Mouse (Mus musculus): ENCODE results near the gene Btbd16. TPM values are rescaled to one million over a fixed set of nuclear protein-coding genes. Genes with fewer than 3 reads are reported as not detected.
A peak's percentile ranks its signal among the peaks of the same experiment; 100 is the strongest.

Gene Btbd16
- polyA plus RNA-seq, 1 experiment from 2014 or later, result 0.08 TPM

DNA sequence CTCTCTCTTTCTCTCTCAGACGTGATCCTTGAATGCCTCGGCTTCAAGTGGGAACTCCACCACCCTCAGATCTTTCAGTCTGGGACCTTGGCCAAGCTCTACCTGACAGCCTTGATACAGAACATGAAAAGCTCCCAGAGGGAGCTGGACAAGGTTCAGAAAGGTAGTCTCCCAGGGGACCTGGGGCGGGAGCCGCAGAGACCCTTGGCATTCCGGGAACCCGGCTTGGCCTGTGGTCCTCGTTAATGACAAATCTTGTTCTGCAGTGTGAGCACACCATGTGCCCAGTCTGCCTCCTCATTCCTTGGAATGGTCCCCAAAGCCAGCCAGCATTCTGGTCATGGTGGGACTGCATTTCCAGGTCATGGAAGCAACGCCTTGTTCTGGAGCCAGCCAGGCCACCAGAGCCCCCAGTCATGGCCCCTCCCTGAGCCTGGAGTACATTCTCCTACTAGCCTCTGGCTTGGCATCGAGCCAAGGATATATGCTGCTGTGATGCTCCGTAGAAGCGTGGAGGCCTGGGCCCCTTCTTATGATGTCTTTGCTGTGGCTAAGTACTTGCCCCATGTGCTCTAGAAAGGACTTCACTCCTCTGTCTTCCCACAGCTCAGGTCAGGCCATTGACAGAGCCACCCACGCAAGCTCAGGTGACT lies 12.2 kb downstream of the Btbd16 start:
- H3K9ac ChIP-seq (ENCODE audit: low read length), result no peak overlapping the region
- no peaks in the 10 kb centered on the region for H3K36me3 ChIP-seq (ENCODE audit: control insufficient read depth, insufficient read depth)
- H3K4me2 ChIP-seq (ENCODE audit: low read depth, low read length), result no peak overlapping the region
- peak; percentile 28; the same call in 1 of the 2 replicates for ATAC-seq (replicated peaks; ENCODE audit: extremely low read depth, insufficient read depth, low FRiP score)
- no peak overlapping the region for H3K27ac ChIP-seq (ENCODE audit: low read length)
- H3K9me3 ChIP-seq (replicated peaks; ENCODE audit: control insufficient read depth, low read length), result no peaks in the 10 kb centered on the region
- no peaks in the 10 kb centered on the region; the same call in 1 of the 2 replicates for H3K27me3 ChIP-seq (ENCODE audit: control insufficient read depth, insufficient read depth, low read length)
- peaks cover 15% of the 10 kb centered on the region for H3K4me1 ChIP-seq (ENCODE audit: control insufficient read depth, insufficient read depth, low read length)
- H3K4me3 ChIP-seq (ENCODE audit: low read length), result no peak overlapping the region
- WGBS, result 37% methylated on average over 12 of the region's 12 CpGs

DNA sequence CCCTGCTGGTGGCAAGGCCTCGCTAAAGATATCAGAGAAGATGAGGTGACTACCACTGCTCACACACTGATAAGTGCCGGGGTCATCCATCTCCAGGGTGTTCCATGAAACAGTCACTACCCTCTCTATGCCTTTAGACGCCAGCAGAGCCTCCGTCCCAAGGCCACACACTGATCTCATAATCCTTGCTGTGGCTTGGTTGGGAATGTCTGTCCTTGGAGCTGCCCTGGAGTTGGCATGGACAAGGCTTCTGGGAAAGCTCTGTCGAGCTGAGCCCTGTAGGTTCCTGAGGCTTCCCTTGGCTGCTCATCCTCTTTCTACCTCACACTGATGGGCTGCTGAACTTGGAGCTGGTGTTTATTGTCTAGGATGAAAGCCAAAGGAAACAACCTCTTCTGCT lies 12.8 kb downstream of the Btbd16 start:
- Histone ChIP-seq H3K4me3 (ENCODE audit: low read length) (no peak overlapping the region), H3K27ac (ENCODE audit: low read length) (no peak overlapping the region), H3K9ac (ENCODE audit: low read length) (no peak overlapping the region), H3K4me1 (ENCODE audit: control insufficient read depth, insufficient read depth, low read length) (peaks cover 9% of the 10 kb centered on the region), H3K9me3 (replicated peaks; ENCODE audit: control insufficient read depth, low read length) (no peaks in the 10 kb centered on the region), H3K4me2 (ENCODE audit: low read depth, low read length) (no peak overlapping the region), H3K27me3 (ENCODE audit: control insufficient read depth, insufficient read depth, low read length) (no peaks in the 10 kb centered on the region; the same call in 1 of the 2 replicates), H3K36me3 (ENCODE audit: control insufficient read depth, insufficient read depth) (no peaks in the 10 kb centered on the region)
- 0 out of 2 replicates have a peak, but pooled peaks have one; percentile 15 for ATAC-seq (replicated peaks; ENCODE audit: extremely low read depth, insufficient read depth, low FRiP score)
- WGBS, result 48% methylated on average over 5 of the region's 5 CpGs

DNA sequence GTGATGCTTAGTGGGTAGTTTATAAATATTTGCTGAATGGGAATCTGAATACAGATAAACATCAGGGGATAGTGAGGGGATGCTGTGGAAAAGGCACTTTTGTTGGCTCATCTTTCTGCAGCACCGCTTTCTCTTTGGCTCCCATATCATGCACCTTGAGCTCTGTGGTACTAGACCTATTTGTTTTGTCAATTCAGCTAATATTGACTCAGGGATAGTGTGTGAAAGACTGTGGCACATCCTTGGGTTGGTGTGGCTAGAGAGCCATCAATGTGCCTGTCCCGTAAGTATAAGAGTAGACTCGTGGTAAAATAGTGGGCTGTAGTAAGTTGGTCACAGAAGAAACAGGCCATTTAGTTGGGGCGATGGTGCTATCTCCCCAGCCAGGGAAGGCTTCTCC lies 13.7 kb downstream of the Btbd16 start:
- no peak overlapping the region for H3K9ac ChIP-seq (ENCODE audit: low read length)
- H3K4me3 ChIP-seq (ENCODE audit: low read length), result no peak overlapping the region
- H3K27ac ChIP-seq (ENCODE audit: low read length), result no peak overlapping the region
- H3K4me2 ChIP-seq (ENCODE audit: low read depth, low read length), result no peak overlapping the region
- no peak for ATAC-seq (replicated peaks; ENCODE audit: extremely low read depth, insufficient read depth, low FRiP score)
- no peaks in the 10 kb centered on the region for H3K9me3 ChIP-seq (replicated peaks; ENCODE audit: control insufficient read depth, low read length)
- H3K36me3 ChIP-seq (ENCODE audit: control insufficient read depth, insufficient read depth), result no peaks in the 10 kb centered on the region
- no peaks in the 10 kb centered on the region; the same call in 1 of the 2 replicates for H3K27me3 ChIP-seq (ENCODE audit: control insufficient read depth, insufficient read depth, low read length)
- WGBS, result 92% methylated on average over 4 of the region's 4 CpGs
- peaks cover 9% of the 10 kb centered on the region for H3K4me1 ChIP-seq (ENCODE audit: control insufficient read depth, insufficient read depth, low read length)

DNA sequence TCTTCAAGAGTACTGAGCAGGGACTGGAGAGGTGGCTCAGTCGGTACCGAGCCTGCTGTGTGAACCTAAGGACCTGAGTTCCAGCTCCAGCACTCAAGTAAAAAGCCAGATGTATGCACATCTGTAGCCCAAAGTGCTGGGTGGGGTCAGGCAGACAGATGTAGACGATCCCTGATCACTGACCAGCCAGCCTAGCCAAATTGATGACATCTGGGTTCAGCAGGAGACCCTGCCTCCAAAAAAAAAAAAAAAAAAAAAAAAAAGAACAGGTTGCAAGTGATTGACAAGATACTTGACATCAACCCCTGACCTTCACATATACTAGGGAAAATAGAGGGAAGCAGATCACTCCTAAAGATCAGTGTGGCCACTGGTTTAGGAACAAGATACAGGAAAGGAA lies 15.1 kb downstream of the Btbd16 start:
- H3K36me3 ChIP-seq (ENCODE audit: control insufficient read depth, insufficient read depth), result no peaks in the 10 kb centered on the region
- no peak overlapping the region for H3K4me3 ChIP-seq (ENCODE audit: low read length)
- no peak overlapping the region for H3K27ac ChIP-seq (ENCODE audit: low read length)
- H3K9ac ChIP-seq (ENCODE audit: low read length), result no peak overlapping the region
- no peak for ATAC-seq (replicated peaks; ENCODE audit: extremely low read depth, insufficient read depth, low FRiP score)
- WGBS, result 89% methylated on average over 3 of the region's 3 CpGs
- no peaks in the 10 kb centered on the region for H3K27me3 ChIP-seq (ENCODE audit: control insufficient read depth, insufficient read depth, low read length)
- peaks cover 9% of the 10 kb centered on the region for H3K4me1 ChIP-seq (ENCODE audit: control insufficient read depth, insufficient read depth, low read length)
- H3K9me3 ChIP-seq (replicated peaks; ENCODE audit: control insufficient read depth, low read length), result no peaks in the 10 kb centered on the region
- no peak overlapping the region for H3K4me2 ChIP-seq (ENCODE audit: low read depth, low read length)

DNA sequence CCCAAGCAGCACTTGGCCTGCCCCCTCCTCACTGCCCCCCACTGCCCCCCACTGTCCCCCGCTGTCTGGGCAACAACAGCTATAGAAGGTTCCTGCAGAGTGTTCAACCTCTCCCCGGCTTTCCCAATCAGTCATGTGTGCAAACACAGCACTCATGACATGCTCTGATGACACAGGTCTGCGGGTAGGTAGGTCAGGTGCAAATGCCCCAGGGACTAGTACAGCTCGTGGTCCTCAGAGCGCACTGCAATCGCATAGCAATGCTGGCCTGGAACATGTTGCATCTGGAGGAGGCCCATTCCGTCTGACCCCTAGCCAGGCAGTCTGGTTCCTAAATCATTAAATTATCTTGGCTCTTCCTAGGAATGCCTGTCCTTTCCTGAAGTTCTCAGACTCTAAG lies 15.6 kb downstream of the Btbd16 start:
- Histone ChIP-seq H3K4me3 (ENCODE audit: low read length) (no peak overlapping the region), H3K4me2 (ENCODE audit: low read depth, low read length) (no peak overlapping the region), H3K27ac (ENCODE audit: low read length) (no peak overlapping the region), H3K27me3 (ENCODE audit: control insufficient read depth, insufficient read depth, low read length) (no peaks in the 10 kb centered on the region), H3K36me3 (ENCODE audit: control insufficient read depth, insufficient read depth) (no peaks in the 10 kb centered on the region), H3K4me1 (ENCODE audit: control insufficient read depth, insufficient read depth, low read length) (peaks cover 9% of the 10 kb centered on the region), H3K9ac (ENCODE audit: low read length) (no peak overlapping the region), H3K9me3 (replicated peaks; ENCODE audit: control insufficient read depth, low read length) (no peaks in the 10 kb centered on the region)
- no peak for ATAC-seq (replicated peaks; ENCODE audit: extremely low read depth, insufficient read depth, low FRiP score)
- 90% methylated on average over 7 of the region's 7 CpGs for WGBS

DNA sequence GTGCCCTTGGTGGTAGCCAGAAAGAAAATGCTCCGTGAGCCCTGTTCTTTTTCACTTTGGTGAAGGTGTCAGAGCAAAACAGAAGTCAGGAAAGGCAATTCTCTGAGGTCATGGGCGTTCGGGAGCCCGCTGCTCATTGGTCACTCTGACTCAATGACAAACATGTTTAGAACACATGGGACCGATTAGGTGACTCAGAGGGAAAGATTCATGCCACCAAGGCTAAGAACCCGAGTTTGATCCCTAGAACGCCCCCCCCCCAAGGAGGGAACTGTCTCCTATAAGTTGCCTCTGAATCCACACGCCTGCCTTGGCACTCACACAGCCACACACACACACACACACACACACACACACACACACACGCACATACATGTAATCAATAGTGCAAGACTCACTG lies 19.8 kb downstream of the Btbd16 start:
- Histone ChIP-seq H3K27me3 (ENCODE audit: control insufficient read depth, insufficient read depth, low read length) (no peaks in the 10 kb centered on the region), H3K9me3 (replicated peaks; ENCODE audit: control insufficient read depth, low read length) (no peaks in the 10 kb centered on the region), H3K4me3 (ENCODE audit: low read length) (no peak overlapping the region), H3K9ac (ENCODE audit: low read length) (no peak overlapping the region), H3K36me3 (ENCODE audit: control insufficient read depth, insufficient read depth) (no peaks in the 10 kb centered on the region), H3K4me2 (ENCODE audit: low read depth, low read length) (no peak overlapping the region), H3K4me1 (ENCODE audit: control insufficient read depth, insufficient read depth, low read length) (no peaks in the 10 kb centered on the region; the same call in 1 of the 2 replicates), H3K27ac (ENCODE audit: low read length) (no peak overlapping the region)
- no peak for ATAC-seq (replicated peaks; ENCODE audit: extremely low read depth, insufficient read depth, low FRiP score)
- WGBS, result 69% methylated on average over 9 of the region's 9 CpGs

DNA sequence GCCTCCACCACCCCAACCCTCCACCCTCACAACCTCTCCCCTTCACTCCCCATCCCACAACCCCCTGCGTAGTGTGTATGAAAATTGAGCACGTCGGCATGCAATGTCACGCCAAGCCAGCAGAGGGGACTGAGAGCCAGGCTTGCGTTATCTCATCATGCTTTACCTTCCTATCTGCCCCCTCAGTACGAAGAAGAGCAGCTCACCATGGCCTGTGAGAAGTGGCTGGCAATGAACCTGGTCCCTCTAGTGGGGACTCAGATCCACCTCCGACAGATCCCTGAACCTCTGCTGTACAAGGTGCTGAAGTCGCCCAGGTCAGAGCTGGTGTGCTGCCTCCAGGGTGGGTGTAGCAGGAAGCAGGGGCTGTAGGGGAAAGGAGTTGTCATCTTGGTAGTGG lies 22.9 kb downstream of the Btbd16 start:
- H3K27me3 ChIP-seq (ENCODE audit: control insufficient read depth, insufficient read depth, low read length), result no peaks in the 10 kb centered on the region
- H3K27ac ChIP-seq (ENCODE audit: low read length), result no peak overlapping the region
- no peaks in the 10 kb centered on the region; the same call in 1 of the 2 replicates for H3K4me1 ChIP-seq (ENCODE audit: control insufficient read depth, insufficient read depth, low read length)
- H3K36me3 ChIP-seq (ENCODE audit: control insufficient read depth, insufficient read depth), result no peaks in the 10 kb centered on the region
- H3K4me3 ChIP-seq (ENCODE audit: low read length), result no peak overlapping the region
- WGBS, result 61% methylated on average over 8 of the region's 8 CpGs
- H3K9me3 ChIP-seq (replicated peaks; ENCODE audit: control insufficient read depth, low read length), result no peaks in the 10 kb centered on the region
- no peak overlapping the region for H3K9ac ChIP-seq (ENCODE audit: low read length)
- no peak overlapping the region for H3K4me2 ChIP-seq (ENCODE audit: low read depth, low read length)
- no peak for ATAC-seq (replicated peaks; ENCODE audit: extremely low read depth, insufficient read depth, low FRiP score)

DNA sequence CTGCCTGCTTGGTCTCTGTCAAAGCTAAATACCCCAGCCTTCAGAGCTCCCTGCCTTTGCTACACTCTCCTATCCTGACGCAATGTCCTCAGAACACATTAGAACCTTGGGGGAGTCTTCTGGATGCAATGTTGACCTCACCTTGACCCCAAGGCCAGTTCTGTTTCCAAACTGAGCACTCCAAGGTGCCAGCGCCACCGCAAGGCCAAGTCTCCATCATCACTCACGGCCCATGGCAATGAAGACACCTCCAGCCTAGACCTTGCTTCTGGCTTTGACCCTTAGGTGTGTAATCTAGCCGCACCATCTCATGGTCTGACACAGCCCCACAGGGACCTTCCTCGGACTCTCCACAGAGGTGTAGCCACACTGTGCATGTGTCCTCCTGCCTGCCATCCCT lies 23.7 kb downstream of the Btbd16 start:
- no peaks in the 10 kb centered on the region for H3K9me3 ChIP-seq (replicated peaks; ENCODE audit: control insufficient read depth, low read length)
- no peaks in the 10 kb centered on the region; the same call in 1 of the 2 replicates for H3K4me1 ChIP-seq (ENCODE audit: control insufficient read depth, insufficient read depth, low read length)
- 85% methylated on average over 6 of the region's 6 CpGs for WGBS
- ATAC-seq (replicated peaks; ENCODE audit: extremely low read depth, insufficient read depth, low FRiP score), result no peak
- H3K9ac ChIP-seq (ENCODE audit: low read length), result no peak overlapping the region
- no peak overlapping the region for H3K27ac ChIP-seq (ENCODE audit: low read length)
- H3K36me3 ChIP-seq (ENCODE audit: control insufficient read depth, insufficient read depth), result no peaks in the 10 kb centered on the region
- H3K27me3 ChIP-seq (ENCODE audit: control insufficient read depth, insufficient read depth, low read length), result no peaks in the 10 kb centered on the region
- H3K4me3 ChIP-seq (ENCODE audit: low read length), result no peak overlapping the region
- no peak overlapping the region for H3K4me2 ChIP-seq (ENCODE audit: low read depth, low read length)

DNA sequence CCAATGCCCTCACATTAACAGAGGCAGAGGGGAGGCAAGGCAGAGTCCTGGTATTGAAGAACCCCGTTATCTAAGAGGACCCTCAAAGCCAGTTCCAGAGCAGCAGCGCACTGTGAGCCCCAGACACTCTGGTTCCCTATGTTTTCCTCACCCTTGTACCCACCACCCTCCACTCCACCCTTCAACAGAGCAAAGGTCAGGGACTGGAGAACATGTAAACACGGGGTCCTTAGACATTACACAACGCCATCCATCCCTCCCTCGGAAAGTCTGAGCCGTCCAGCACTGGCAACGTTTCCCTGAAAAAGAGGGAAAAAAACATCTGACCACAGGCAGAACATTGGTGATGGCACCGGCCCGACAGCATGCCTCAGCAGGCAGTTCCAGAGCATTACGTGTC lies 25.5 kb downstream of the Btbd16 start:
- Histone ChIP-seq H3K27me3 (ENCODE audit: control insufficient read depth, insufficient read depth, low read length) (no peaks in the 10 kb centered on the region), H3K9ac (ENCODE audit: low read length) (no peak overlapping the region), H3K4me3 (ENCODE audit: low read length) (no peak overlapping the region), H3K27ac (ENCODE audit: low read length) (no peak overlapping the region), H3K36me3 (ENCODE audit: control insufficient read depth, insufficient read depth) (no peaks in the 10 kb centered on the region), H3K9me3 (replicated peaks; ENCODE audit: control insufficient read depth, low read length) (no peaks in the 10 kb centered on the region), H3K4me1 (ENCODE audit: control insufficient read depth, insufficient read depth, low read length) (no peaks in the 10 kb centered on the region; the same call in 1 of the 2 replicates), H3K4me2 (ENCODE audit: low read depth, low read length) (no peak overlapping the region)
- 75% methylated on average over 10 of the region's 10 CpGs for WGBS
- ATAC-seq (replicated peaks; ENCODE audit: extremely low read depth, insufficient read depth, low FRiP score), result no peak
